Mouse (Mus musculus) lung, adult 2 months (tissue): ENCODE measurements at regions not wholly inside any gene's neighbourhood (a gene's known extent, or its start where the extent isn't known, plus 50 kb on each side); places are given as distances from the start of the nearest gene placed in this dataset.

Source experiments
- DNase-seq: peaks from one replicate; pipeline ENCODE4 v3.0.0; 2022
- H3K4me1 ChIP-seq: fragments of 200-500 bp; 2 replicates; pipeline ENCODE4 v1.6.1; 2011; ENCODE audit warnings: low read length; ENCODE audit not compliant: control insufficient read depth, insufficient read depth
- H3K4me3 ChIP-seq: fragments of 200-500 bp; replicated peaks from 2 replicates; pipeline ENCODE3; 2011; ENCODE audit warnings: low read depth, mild to moderate bottlenecking, control low read depth, low read length; ENCODE audit errors: extremely low read depth
- CTCF ChIP-seq: fragments of 200-500 bp; IDR thresholded peaks from 2 replicates; pipeline ENCODE4 v1.5.1; 2011; ENCODE audit warnings: mild to moderate bottlenecking, low read length, control low read depth; ENCODE audit not compliant: insufficient read depth
- POLR2A ChIP-seq: fragments of 200-500 bp; IDR thresholded peaks from 2 replicates; pipeline ENCODE4 v1.6.1; 2011; ENCODE audit warnings: low read depth, mild to moderate bottlenecking, control low read depth, low read length, borderline replicate concordance; ENCODE audit errors: extremely low read depth
- WGBS: fragments of 180-500 bp; shearing (Covaris S2); methylation state at CpG from one replicate; pipeline ENCODE4 v1.1.7; 2018; 5-methylcytosine and 5-hydroxymethylcytosine counted together

- no peak for TF ChIP-seq POLR2A
- no peak for TF ChIP-seq CTCF
Observed at GRCm38 (mm10) chr10:109079773-109080172, 69.0 kb upstream of the Syt1 start.

GRCm38 (mm10) chr10:109074218-109074617 lies 63.4 kb upstream of the Syt1 start:
- TF ChIP-seq POLR2A = no peak
- no peak for TF ChIP-seq CTCF
- no peaks in the 10 kb centered on the region for H3K4me1 ChIP-seq
- DNase-seq = no peak
- 79% methylated on average over 7 of the region's 7 CpGs for WGBS
- H3K4me3 ChIP-seq = no peak overlapping the region

More at GRCm38 (mm10) chr10:109079773-109080172, 69.0 kb upstream of the Syt1 start:
- DNase-seq = no peak
- Histone ChIP-seq H3K4me3 (no peak overlapping the region), H3K4me1 (no peaks in the 10 kb centered on the region)
- WGBS = 47% methylated on average over 7 of the region's 7 CpGs
